Mouse (Mus musculus) heart, embryonic 12.5 days (tissue): ENCODE data around the gene Adamts8. TPM values are rescaled to one million over a fixed set of nuclear protein-coding genes. Genes with fewer than 3 reads are reported as not detected.
A peak's percentile ranks its signal among the peaks of the same experiment; 100 is the strongest.

Experiments
- ATAC-seq: fragments of 200-750 bp; cut with Nextera tagmentation; 2 replicates; pipeline ENCODE4 v1.8.0; 2017; ENCODE audit warnings: moderate TSS enrichment, moderate library complexity; ENCODE audit not compliant: insufficient number of reproducible peaks, low FRiP score
- H3K27ac ChIP-seq: fragments of 300-500 bp; sonication (generic); 2 replicates; pipeline ENCODE4 v1.5.1; 2016; ENCODE audit warnings: mild to moderate bottlenecking, moderate library complexity; ENCODE audit not compliant: poor library complexity, severe bottlenecking
- H3K27me3 ChIP-seq: fragments of 300-500 bp; sonication (generic); replicated peaks from 2 replicates; pipeline ENCODE4 v1.6.1; 2016; ENCODE audit warnings: mild to moderate bottlenecking, moderate library complexity
- H3K36me3 ChIP-seq: fragments of 300-500 bp; sonication (generic); 2 replicates; pipeline ENCODE4 v1.6.1; 2016; ENCODE audit warnings: mild to moderate bottlenecking, moderate library complexity
- H3K4me1 ChIP-seq: fragments of 300-500 bp; sonication (generic); replicated peaks from 2 replicates; pipeline ENCODE4 v1.6.1; 2016; ENCODE audit warnings: mild to moderate bottlenecking
- H3K4me2 ChIP-seq: fragments of 300-500 bp; sonication (generic); 2 replicates; pipeline ENCODE4 v1.6.1; 2016; ENCODE audit warnings: mild to moderate bottlenecking, moderate library complexity
- H3K4me3 ChIP-seq: fragments of 300-500 bp; sonication (generic); 2 replicates; pipeline ENCODE4 v1.5.1; 2016; ENCODE audit warnings: mild to moderate bottlenecking
- H3K9ac ChIP-seq: fragments of 300-500 bp; sonication (generic); 2 replicates; pipeline ENCODE4 v1.6.1; 2016; ENCODE audit warnings: mild to moderate bottlenecking, moderate library complexity
- H3K9me3 ChIP-seq: fragments of 300-500 bp; sonication (generic); replicated peaks from 2 replicates; pipeline ENCODE4 v1.6.1; 2016; ENCODE audit warnings: mild to moderate bottlenecking, moderate library complexity
- WGBS: fragments of 180-500 bp; shearing (Covaris S2); methylation state at CpG from one replicate; pipeline ENCODE4 v1.1.7; 2016; 5-methylcytosine and 5-hydroxymethylcytosine counted together
- polyA plus RNA-seq: library from polyadenylated mRNA; unstranded; fragments of >200 nt; fragmentation: Nextera tagmentation; extraction: Ambion mirVana; gene quantifications from 2 replicates; pipeline ENCODE4 v1.2.1, GENCODE M21; 2016

Adamts8 gene
- polyA plus RNA-seq, 1 experiment from 2014 or later: 17.5 TPM

GRCm38 (mm10) chr9:30908973-30909372 lies 33.4 kb upstream of the Adamts8 start:
- H3K27ac ChIP-seq: no peak overlapping the region

DNA sequence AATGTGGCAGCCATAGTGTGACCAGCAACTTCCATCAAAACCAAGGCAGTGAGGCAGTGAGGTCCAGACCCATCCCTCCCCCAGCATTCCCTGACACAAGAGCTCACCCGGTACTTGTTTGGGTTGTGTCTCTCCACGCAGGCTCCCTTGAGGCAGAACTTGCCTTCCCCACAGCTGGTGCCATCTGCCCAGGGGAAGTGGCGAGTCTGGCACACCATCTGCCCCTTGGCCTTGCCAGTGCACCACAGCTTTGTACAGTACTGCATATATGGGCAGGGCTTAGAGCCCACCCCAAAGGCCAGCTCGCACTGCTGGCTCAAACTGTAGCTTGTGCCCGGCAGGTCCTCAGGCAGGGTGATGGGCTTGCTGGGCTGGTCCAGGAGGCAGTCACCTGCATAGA lies 31.9 kb upstream of the Adamts8 start:
- Histone ChIP-seq H3K4me3 (no peak overlapping the region), H3K36me3 (peaks cover 37% of the 10 kb centered on the region), H3K9me3 (no peaks in the 10 kb centered on the region), H3K9ac (no peak overlapping the region), H3K4me2 (no peak overlapping the region), H3K27ac (no peak overlapping the region), H3K4me1 (0 out of 2 replicates have a peak, but pooled peaks cover 3% of the 10 kb centered on the region), H3K27me3 (no peaks in the 10 kb centered on the region)
- ATAC-seq: no peak
- 83% methylated on average over 5 of the region's 5 CpGs for WGBS

More at GRCm38 (mm10) chr9:30908973-30909372, 33.4 kb upstream of the Adamts8 start:
- H3K4me3 ChIP-seq: no peak overlapping the region
- H3K4me2 ChIP-seq: no peak overlapping the region
- no peak overlapping the region for H3K9ac ChIP-seq
- H3K36me3 ChIP-seq: peaks cover 46% of the 10 kb centered on the region
- ATAC-seq: no peak
- no peaks in the 10 kb centered on the region for H3K9me3 ChIP-seq
- no peaks in the 10 kb centered on the region for H3K4me1 ChIP-seq
- WGBS: 76% methylated on average over 5 of the region's 5 CpGs
- H3K27me3 ChIP-seq: no peaks in the 10 kb centered on the region

GRCm38 (mm10) chr9:30912161-30912560 lies 30.2 kb upstream of the Adamts8 start:
- WGBS: 78% methylated on average over 3 of the region's 3 CpGs
- H3K4me2 ChIP-seq: no peak overlapping the region
- no peak overlapping the region for H3K9ac ChIP-seq
- no peaks in the 10 kb centered on the region for H3K9me3 ChIP-seq
- no peaks in the 10 kb centered on the region for H3K27me3 ChIP-seq
- no peak overlapping the region for H3K27ac ChIP-seq
- no peak overlapping the region for H3K4me3 ChIP-seq
- ATAC-seq: no peak
- H3K4me1 ChIP-seq: peaks cover 14% of the 10 kb centered on the region
- peaks cover 32% of the 10 kb centered on the region for H3K36me3 ChIP-seq

DNA sequence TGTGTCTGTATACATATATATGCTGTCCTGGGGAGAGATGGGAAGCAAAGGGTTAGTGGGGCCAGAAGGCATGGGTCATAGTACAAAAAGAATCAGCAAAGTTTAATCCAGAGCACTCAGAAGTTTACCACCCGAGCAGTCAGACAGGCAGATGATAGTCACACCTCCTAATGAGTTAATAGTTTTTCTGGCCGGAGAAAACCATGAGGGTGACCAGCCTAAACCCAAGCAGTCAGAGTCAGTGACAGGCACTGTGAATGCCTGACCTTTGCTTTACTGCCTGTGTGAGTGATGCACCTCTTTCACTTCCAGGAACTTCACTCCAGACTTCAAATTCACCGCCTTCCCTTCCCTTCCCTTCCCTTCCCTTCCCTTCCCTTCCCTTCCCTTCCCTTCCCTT lies 28.9 kb upstream of the Adamts8 start:
- no peak for ATAC-seq
- WGBS: 76% methylated on average over 3 of the region's 3 CpGs
- H3K27me3 ChIP-seq: no peaks in the 10 kb centered on the region

GRCm38 (mm10) chr9:30914241-30914640 lies 28.1 kb upstream of the Adamts8 start:
- ATAC-seq: no peak
- Histone ChIP-seq H3K9ac (no peak overlapping the region), H3K9me3 (no peaks in the 10 kb centered on the region), H3K4me3 (no peak overlapping the region), H3K4me2 (no peak overlapping the region), H3K27me3 (no peaks in the 10 kb centered on the region), H3K36me3 (peaks cover 16% of the 10 kb centered on the region), H3K4me1 (peaks cover 25% of the 10 kb centered on the region), H3K27ac (no peak overlapping the region)
- WGBS: 79% methylated on average over 2 of the region's 2 CpGs

More for the DNA sequence above, 28.9 kb upstream of the Adamts8 start:
- H3K9ac ChIP-seq: no peak overlapping the region
- H3K4me1 ChIP-seq: peaks cover 17% of the 10 kb centered on the region
- H3K9me3 ChIP-seq: no peaks in the 10 kb centered on the region
- no peak overlapping the region for H3K4me3 ChIP-seq
- no peak overlapping the region for H3K4me2 ChIP-seq
- H3K27ac ChIP-seq: no peak overlapping the region
- H3K36me3 ChIP-seq: peaks cover 23% of the 10 kb centered on the region

GRCm38 (mm10) chr9:30916266-30916968 lies 25.9 kb upstream of the Adamts8 start:
- Histone ChIP-seq H3K27ac (no peak overlapping the region), H3K4me1 (peaks cover 34% of the 10 kb centered on the region), H3K4me2 (no peak overlapping the region), H3K36me3 (peaks cover under 1% of the 10 kb centered on the region; the same call in 1 of the 2 replicates), H3K27me3 (no peaks in the 10 kb centered on the region), H3K9me3 (no peaks in the 10 kb centered on the region), H3K9ac (no peak overlapping the region), H3K4me3 (no peak overlapping the region)
- no peak for ATAC-seq
- WGBS: 74% methylated on average over 6 of the region's 6 CpGs

GRCm38 (mm10) chr9:30918466-30919356 lies 23.7 kb upstream of the Adamts8 start:
- 0 out of 2 replicates have a peak overlapping the region, but pooled peaks have one; percentile 8 for H3K9ac ChIP-seq
- no peaks in the 10 kb centered on the region for H3K36me3 ChIP-seq
- 0 out of 2 replicates have a peak overlapping the region, but pooled peaks have one; percentile 3 for H3K4me3 ChIP-seq
- 49% methylated on average over 12 of the region's 12 CpGs for whole genome bisulfite sequencing
- peaks cover 6% of the 10 kb centered on the region for H3K27me3 ChIP-seq
- peaks cover 42% of the 10 kb centered on the region for H3K4me1 ChIP-seq
- ATAC-seq: no peak
- H3K9me3 ChIP-seq: no peaks in the 10 kb centered on the region
- no peak overlapping the region for H3K27ac ChIP-seq
- H3K4me2 ChIP-seq: peak overlapping the region; percentile 96

DNA sequence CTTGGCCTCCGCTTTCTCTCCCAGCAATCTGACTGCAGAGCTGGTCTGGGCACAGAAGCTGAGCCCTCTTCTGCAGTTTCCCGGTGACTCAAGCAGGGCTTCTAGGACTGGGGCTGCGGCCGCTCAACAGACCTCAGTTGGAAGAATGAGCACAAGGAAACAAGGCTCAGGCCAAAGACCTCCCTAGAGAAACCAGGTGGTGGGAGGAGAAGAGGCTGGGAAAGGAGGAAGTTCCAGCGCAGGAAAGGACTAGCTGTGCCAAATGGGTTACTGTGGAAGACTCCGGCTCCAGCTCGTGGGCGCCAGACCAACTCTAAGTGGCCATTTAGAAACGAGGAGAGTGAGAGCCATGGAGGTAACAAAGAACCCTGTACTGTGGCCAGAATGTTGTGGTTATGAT lies 22.7 kb upstream of the Adamts8 start:
- H3K27me3 ChIP-seq: peaks cover 10% of the 10 kb centered on the region
- H3K36me3 ChIP-seq: no peaks in the 10 kb centered on the region
- H3K9me3 ChIP-seq: no peaks in the 10 kb centered on the region
- H3K4me1 ChIP-seq: peaks cover 39% of the 10 kb centered on the region
- WGBS: 84% methylated on average over 9 of the region's 9 CpGs
- no peak overlapping the region for H3K9ac ChIP-seq
- H3K27ac ChIP-seq: no peak overlapping the region
- peak overlapping the region; percentile 96 for H3K4me2 ChIP-seq
- ATAC-seq: no peak
- 0 out of 2 replicates have a peak overlapping the region, but pooled peaks have one; percentile 0 for H3K4me3 ChIP-seq

GRCm38 (mm10) chr9:30920736-30921135 lies 21.6 kb upstream of the Adamts8 start:
- 15% methylated on average over 6 of the region's 6 CpGs for WGBS
- H3K27me3 ChIP-seq: peaks cover 10% of the 10 kb centered on the region
- no peaks in the 10 kb centered on the region for H3K9me3 ChIP-seq
- no peak overlapping the region for H3K9ac ChIP-seq
- peak overlapping the region; percentile 96 for H3K4me2 ChIP-seq
- peak overlapping the region; percentile 67 for H3K4me3 ChIP-seq
- peaks cover 37% of the 10 kb centered on the region for H3K4me1 ChIP-seq
- no peaks in the 10 kb centered on the region for H3K36me3 ChIP-seq
- no peak for ATAC-seq
- H3K27ac ChIP-seq: no peak overlapping the region

GRCm38 (mm10) chr9:30921261-30922103 lies 20.9 kb upstream of the Adamts8 start:
- 4% methylated on average over 56 of the region's 56 CpGs for WGBS
- peaks cover 10% of the 10 kb centered on the region for H3K27me3 ChIP-seq
- ATAC-seq: no peak
- H3K9ac ChIP-seq: peak overlapping the region; percentile 80
- peak overlapping the region; percentile 96 for H3K4me2 ChIP-seq
- peaks cover 30% of the 10 kb centered on the region for H3K4me1 ChIP-seq
- H3K9me3 ChIP-seq: no peaks in the 10 kb centered on the region
- no peaks in the 10 kb centered on the region for H3K36me3 ChIP-seq
- H3K4me3 ChIP-seq: peak overlapping the region; percentile 67
- no peak overlapping the region for H3K27ac ChIP-seq
